Mouse (Mus musculus): Measurements from ENCODE around the gene Gm10382.

GRCm38 (mm10) chr5:125348067-125348466, 41.1 kb upstream of the Gm10382 start:
- TF ChIP-seq CTCF (IDR thresholded peaks at IDR 0.05; ENCODE audit: low read depth) (no peak), EP300 (IDR thresholded peaks at IDR 0.05; ENCODE audit: low read depth) (no peak)

Measured in liver, postnatal 0 days (tissue).